Mouse (Mus musculus): ENCODE results near the gene Ccdc88a.

Gene Ccdc88a

GRCm38 (mm10) chr11:29373396-29374273 lies at the start of gene Ccdc88a:
Ccdc88a (plus strand) TSS chr11:29373658.
- DNase-seq (ENCODE audit: low read depth, low spot score), result peak; percentile 95

GRCm38 (mm10) chr11:29335505-29335904 lies 38.0 kb upstream of the Ccdc88a start:
- DNase-seq (ENCODE audit: low read depth, low spot score), result no peak

DNA sequence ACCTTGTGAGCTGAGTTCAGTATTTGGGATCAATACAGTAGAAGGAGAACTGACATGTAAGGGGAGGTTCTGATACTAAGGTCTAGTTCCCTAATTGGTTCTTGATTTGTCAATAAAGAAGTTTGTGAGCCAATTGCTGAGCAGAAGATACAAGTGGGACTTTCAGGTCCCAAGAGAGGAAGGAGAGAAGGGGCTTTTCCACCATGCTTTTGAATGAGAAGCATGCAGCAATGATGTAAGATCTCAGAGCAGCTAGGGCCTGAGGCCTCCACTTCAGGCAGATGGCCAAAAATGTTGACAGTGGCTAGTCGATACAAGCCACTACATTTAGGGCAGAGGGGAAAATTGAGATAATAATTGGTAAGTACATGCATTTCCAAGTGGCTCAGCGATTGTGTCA lies 32.2 kb upstream of the Ccdc88a start:
- no peak for DNase-seq (ENCODE audit: low read depth, low spot score)

- no peak for DNase-seq (ENCODE audit: low read depth, low spot score)
Measured at GRCm38 (mm10) chr11:29344891-29345657, 28.4 kb upstream of the Ccdc88a start.

GRCm38 (mm10) chr11:29345673-29346286 lies 27.7 kb upstream of the Ccdc88a start:
- no peak for DNase-seq (ENCODE audit: low read depth, low spot score)

GRCm38 (mm10) chr11:29350891-29351290 lies 22.6 kb upstream of the Ccdc88a start:
- DNase-seq (ENCODE audit: low read depth, low spot score), result no peak

DNA sequence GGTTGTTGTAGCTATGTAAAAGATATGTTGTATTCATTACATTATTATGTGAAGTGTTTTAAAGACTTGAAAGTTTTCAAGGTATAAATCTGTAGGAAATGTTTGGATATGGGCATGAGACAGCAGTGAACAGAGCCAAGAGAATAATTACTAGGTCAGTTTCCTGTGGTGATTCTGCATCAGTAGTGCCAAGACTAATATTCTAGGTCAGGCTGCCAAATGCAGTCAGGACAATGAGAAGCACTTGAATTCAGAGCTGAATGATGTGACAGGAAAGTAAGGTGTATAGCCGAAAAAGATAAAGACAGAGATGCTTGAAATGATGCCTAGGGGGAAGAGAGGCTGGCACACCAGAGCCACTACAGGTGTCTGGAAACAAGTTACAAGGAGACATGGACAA lies 21.2 kb upstream of the Ccdc88a start:
- no peak for DNase-seq (ENCODE audit: low read depth, low spot score)

- no peak for DNase-seq (ENCODE audit: low read depth, low spot score)
Measured at GRCm38 (mm10) chr11:29368161-29368560, 5.3 kb upstream of the Ccdc88a start.

DNA sequence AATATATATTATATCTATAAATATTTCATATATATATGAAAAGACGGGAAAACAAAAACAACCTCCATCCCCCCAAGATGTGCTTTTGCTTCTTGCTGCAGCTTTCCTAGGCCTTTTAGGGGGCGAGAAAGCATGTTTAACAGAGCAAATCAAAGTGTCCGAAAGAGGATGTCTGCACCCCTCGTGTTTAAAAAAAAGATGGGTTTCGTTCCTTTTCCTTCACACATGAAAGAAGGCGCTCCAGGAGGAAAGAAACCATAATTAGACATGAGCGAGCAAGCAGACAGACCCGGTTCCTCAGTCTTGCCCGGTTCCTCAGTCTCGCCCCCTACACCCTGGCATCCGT lies 435 bp upstream of the Ccdc88a start:
- no peak for DNase-seq (ENCODE audit: low read depth, low spot score)

DNA sequence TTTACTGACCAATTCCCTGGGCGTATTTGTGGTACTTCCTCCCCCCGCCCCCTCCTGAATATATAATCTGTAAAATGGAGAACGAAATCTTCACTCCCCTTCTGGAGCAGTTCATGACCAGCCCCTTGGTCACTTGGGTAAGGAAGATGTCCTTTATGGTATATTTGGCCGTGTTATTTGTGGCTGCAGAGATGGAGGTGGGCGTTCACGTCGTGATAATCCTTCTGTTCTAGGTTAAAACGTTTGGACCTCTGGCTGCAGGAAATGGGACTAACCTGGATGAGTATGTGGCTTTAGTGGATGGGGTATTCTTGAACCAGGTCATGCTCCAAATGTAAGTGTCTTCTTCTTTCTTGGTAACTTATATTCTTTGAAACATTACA lies 807 bp downstream of the Ccdc88a start:
- peak; percentile 13 for DNase-seq (ENCODE audit: low read depth, low spot score)

GRCm38 (mm10) chr11:29376635-29377034 lies 3.2 kb downstream of the Ccdc88a start:
- DNase-seq (ENCODE audit: low read depth, low spot score), result no peak

GRCm38 (mm10) chr11:29378751-29379150 lies 5.3 kb downstream of the Ccdc88a start:
- DNase-seq (ENCODE audit: low read depth, low spot score), result no peak

DNA sequence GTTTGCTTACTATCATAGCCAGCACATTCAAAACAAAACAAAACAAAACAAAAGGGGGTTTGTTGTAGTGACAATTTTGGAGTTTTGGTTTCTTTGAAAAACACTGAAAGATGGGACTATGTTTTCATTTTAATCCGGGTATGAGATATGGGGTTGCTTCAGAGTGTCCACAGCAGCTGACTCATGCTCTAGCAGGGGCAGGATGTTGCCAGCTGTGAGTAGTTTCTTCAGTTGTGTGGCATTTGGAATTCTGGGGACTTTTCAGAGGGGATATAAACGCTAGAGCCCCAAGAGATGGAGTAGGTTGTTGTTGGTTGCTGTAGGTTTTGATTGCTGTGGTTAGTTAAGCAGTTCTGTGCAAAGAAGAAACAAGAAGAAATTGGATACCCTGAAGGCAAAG lies 10.0 kb downstream of the Ccdc88a start:
- no peak for DNase-seq (ENCODE audit: low read depth, low spot score)

DNA sequence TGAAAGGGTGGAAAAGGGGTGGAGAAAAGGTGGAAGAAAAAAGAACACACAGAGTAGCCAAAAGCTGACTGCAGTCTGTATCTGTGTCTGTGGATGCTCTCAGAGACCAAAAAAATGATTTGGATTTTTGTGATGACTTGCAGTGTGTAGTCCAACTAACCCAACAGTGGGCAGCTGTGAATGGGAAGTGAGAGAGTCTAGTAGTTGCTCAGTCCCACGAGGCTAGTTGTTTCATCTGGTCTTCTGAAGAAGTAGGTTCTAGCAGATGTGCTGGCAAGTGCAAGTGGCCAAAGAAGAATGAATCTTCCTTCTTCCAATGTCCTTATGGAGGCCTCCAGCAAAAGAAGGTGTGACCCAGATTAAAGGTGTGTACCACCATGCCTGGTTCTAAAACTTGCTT lies 10.5 kb downstream of the Ccdc88a start:
- DNase-seq (ENCODE audit: low read depth, low spot score), result no peak

DNA sequence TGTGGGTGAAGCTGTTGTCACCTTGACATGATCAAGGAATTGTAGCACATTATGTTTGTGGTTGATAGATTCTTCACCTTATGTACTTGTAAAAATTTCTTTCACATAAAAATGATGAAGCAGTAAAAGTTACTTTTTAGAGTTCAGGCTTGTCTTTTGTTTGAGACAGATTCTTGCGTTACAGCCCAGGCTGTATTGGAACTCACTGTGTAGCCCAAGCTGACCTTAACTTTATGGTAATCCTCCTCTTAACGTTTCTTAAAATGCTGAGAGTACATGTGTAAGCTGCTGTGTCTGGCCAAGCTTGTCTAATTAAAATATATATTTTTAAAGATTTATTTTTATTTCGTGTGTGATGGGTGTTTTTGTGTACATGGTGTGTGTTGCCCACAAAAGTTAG lies 11.2 kb downstream of the Ccdc88a start:
- DNase-seq (ENCODE audit: low read depth, low spot score), result no peak

- DNase-seq (ENCODE audit: low read depth, low spot score), result no peak
Measured at GRCm38 (mm10) chr11:29389913-29390312, 16.5 kb downstream of the Ccdc88a start.

DNA sequence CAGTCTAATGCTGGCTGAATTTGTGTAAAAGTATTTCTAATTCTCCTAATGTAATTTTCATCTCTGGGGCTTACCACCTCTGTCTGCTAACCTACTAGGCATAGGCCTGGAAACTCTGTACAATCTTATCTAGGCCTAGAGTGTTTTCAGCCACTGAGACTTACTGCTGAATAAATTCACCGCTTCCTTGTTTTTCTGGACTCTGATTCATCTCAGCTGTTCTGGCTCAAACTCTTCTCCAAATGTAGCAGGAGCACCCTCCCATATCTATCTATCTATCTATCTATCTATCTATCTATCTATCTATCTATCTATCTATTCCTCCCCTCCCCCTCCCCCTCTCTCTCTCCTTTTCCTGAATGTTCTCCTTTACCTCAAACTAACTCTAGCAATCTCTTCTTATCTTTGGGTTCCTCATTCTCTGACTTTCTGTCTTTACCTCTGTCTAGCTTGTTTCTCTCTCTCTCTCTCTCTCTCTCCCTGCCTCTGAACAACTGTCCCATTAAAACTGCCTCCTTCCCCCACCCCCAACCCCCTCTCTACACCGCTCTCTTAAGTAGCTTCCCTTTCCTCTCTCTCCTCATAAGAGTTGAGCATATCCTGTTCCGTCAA lies 21.8 kb downstream of the Ccdc88a start:
- no peak for DNase-seq (ENCODE audit: low read depth, low spot score)

GRCm38 (mm10) chr11:29400374-29400773 lies 26.9 kb downstream of the Ccdc88a start:
- no peak for DNase-seq (ENCODE audit: low read depth, low spot score)

DNA sequence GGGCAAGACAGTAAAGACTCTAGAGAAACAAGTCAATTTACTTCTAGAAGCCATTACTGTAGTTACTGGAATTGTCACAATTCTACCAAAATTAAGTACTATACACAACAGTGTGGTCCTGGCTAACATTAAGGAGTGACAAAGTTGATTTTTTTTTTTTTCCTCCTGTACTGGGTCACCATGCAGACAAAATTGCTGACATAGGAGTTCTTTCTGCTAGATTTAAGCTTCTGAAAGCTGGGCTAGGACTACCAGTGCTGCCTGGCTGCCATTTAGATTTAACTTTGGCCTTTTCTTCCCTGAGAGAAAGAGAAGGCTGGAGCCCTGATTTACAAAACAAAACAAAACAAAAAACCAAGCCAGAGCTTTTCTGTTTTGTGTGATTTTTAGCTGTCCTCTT lies 32.8 kb downstream of the Ccdc88a start:
- DNase-seq (ENCODE audit: low read depth, low spot score), result no peak

DNA sequence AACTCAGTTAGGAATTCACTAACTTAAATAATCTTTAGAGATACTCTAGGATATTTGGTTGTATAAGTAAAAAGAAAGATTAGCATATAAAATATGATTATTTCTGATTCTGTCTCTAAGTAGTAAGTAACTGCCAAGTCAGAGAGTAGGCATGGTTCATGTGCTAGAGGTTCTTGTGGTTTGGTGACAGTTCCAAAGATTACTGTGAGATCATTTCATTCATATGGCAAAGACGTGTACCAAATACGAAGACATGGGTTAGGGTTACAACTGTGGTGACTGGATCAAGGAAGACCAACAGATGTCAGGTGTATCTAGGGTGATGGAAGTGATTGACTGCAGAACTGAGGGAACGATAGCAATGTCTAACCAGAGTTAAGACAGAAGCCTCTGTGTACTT lies 50.0 kb downstream of the Ccdc88a start:
- no peak for DNase-seq (ENCODE audit: low read depth, low spot score)

DNA sequence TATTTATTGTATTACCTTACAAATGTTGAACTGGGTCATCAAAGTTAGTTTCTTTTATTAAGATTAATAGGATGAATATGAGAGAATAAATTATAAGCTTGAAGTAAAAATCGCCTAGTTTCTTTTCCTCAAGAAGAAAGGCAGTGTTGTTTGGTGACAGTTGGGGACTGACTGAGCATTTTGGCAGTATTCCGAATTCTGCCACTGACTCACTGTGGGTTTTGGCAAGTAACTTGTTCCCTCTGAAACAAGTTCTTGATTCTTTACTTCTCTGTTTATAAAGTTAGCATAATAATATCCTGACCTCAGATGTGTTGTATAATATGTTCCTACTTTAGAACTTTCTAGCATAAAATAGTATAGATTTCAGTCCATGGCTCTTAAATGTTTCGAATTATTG lies 55.3 kb downstream of the Ccdc88a start:
- DNase-seq (ENCODE audit: low read depth, low spot score), result no peak

- DNase-seq (ENCODE audit: low read depth, low spot score), result no peak
Measured at GRCm38 (mm10) chr11:29431011-29431410, 57.6 kb downstream of the Ccdc88a start.
